Mouse (Mus musculus) R1 (cell line): ENCODE measurements around the gene Pum3.
A peak's percentile ranks its signal among the peaks of the same experiment; 100 is the strongest.

ENCODE experiments used
- DNase-seq: peaks from one replicate; pipeline ENCODE4 v3.0.0-alpha.2; 2018; ENCODE audit warnings: low read depth, low spot score

Pum3 gene

GRCm38 (mm10) chr19:27429745-27430251 is at the start of gene Pum3:
TSS of gene Pum3 (minus strand) at chr19:27429825.
- DNase-seq = peak; percentile 100

GRCm38 (mm10) chr19:27466691-27467090 is 37.1 kb upstream of the Pum3 start:
- no peak for DNase-seq

GRCm38 (mm10) chr19:27462656-27463055 is 33.0 kb upstream of the Pum3 start:
- no peak for DNase-seq

- DNase-seq = peak; percentile 52
These were observed 20.8 kb upstream of the Pum3 start for GRCm38 (mm10) chr19:27450458-27450857.

- DNase-seq = peak; percentile 39
These were observed 17.9 kb upstream of the Pum3 start for GRCm38 (mm10) chr19:27447515-27447914.

- DNase-seq = no peak
These were observed 11.5 kb upstream of the Pum3 start for GRCm38 (mm10) chr19:27441106-27441505.

- DNase-seq = no peak
These were observed 8.5 kb upstream of the Pum3 start for GRCm38 (mm10) chr19:27437982-27438652.

- DNase-seq = peak; percentile 10
These were observed 781 bp upstream of the Pum3 start for GRCm38 (mm10) chr19:27430406-27430805.

- no peak for DNase-seq
These were observed 344 bp downstream of the Pum3 start for GRCm38 (mm10) chr19:27429281-27429680.

- DNase-seq = no peak
These were observed 1.8 kb downstream of the Pum3 start for GRCm38 (mm10) chr19:27427865-27428264.

- no peak for DNase-seq
These were observed 3.2 kb downstream of the Pum3 start for GRCm38 (mm10) chr19:27426451-27426850.

GRCm38 (mm10) chr19:27425656-27426055 is 4.0 kb downstream of the Pum3 start:
- DNase-seq = peak; percentile 64

GRCm38 (mm10) chr19:27417375-27417774 is 12.2 kb downstream of the Pum3 start:
- no peak for DNase-seq

GRCm38 (mm10) chr19:27416569-27416968 is 13.1 kb downstream of the Pum3 start:
- peak; percentile 71 for DNase-seq

GRCm38 (mm10) chr19:27411340-27411739 is 18.3 kb downstream of the Pum3 start:
- DNase-seq = no peak

- no peak for DNase-seq
These were observed 18.9 kb downstream of the Pum3 start for GRCm38 (mm10) chr19:27410751-27411150.

GRCm38 (mm10) chr19:27409782-27410181 is 19.8 kb downstream of the Pum3 start:
- no peak for DNase-seq

GRCm38 (mm10) chr19:27409196-27409595 is 20.4 kb downstream of the Pum3 start:
- no peak for DNase-seq

- DNase-seq = no peak
These were observed 31.8 kb downstream of the Pum3 start for GRCm38 (mm10) chr19:27397797-27398196.

- DNase-seq = no peak
These were observed 32.4 kb downstream of the Pum3 start for GRCm38 (mm10) chr19:27397223-27397622.

- DNase-seq = no peak
These were observed 32.9 kb downstream of the Pum3 start for GRCm38 (mm10) chr19:27396719-27397118.

GRCm38 (mm10) chr19:27395936-27396335 is 33.7 kb downstream of the Pum3 start:
- no peak for DNase-seq

- DNase-seq = peak; percentile 36
These were observed 34.1 kb downstream of the Pum3 start for GRCm38 (mm10) chr19:27395481-27395880.
